Mouse (Mus musculus) CH12.LX (cell line): ENCODE measurements around the gene Sema3d. TPM values are rescaled to one million over a fixed set of nuclear protein-coding genes. Genes with fewer than 3 reads are reported as not detected.

Experiments used
- DNase-seq: peaks from one replicate; pipeline ENCODE4 v3.0.0-alpha.2; 2013; ENCODE audit errors: extremely low read depth
- H3K27ac ChIP-seq: 2 replicates; pipeline ENCODE4 v1.5.1; 2012; ENCODE audit warnings: low read depth, mild to moderate bottlenecking, control low read depth, moderate library complexity; ENCODE audit not compliant: insufficient read depth
- H3K27me3 ChIP-seq: replicated peaks from 2 replicates; pipeline ENCODE3; 2012; ENCODE audit warnings: inconsistent platforms
- H3K36me3 ChIP-seq, 2 experiments: replicated peaks in 1 of 2; 2 replicates each; pipeline versions ENCODE3 to v1.6.1; 2012; ENCODE audit warnings: inconsistent platforms in 1 of 2, low read length in 1 of 2, mild to moderate bottlenecking in 1 of 2, mixed read lengths in 1 of 2, moderate library complexity in 1 of 2; ENCODE audit not compliant: control insufficient read depth in 1 of 2, insufficient read depth in 1 of 2
- H3K4me1 ChIP-seq, 2 experiments: 2 replicates each; pipeline ENCODE4 v1.6.1; 2012; ENCODE audit warnings: inconsistent platforms in 1 of 2, moderate library complexity in 1 of 2; ENCODE audit not compliant: insufficient read depth in 2 of 2, control insufficient read depth in 1 of 2
- H3K4me2 ChIP-seq: 2 replicates; pipeline ENCODE4 v1.6.1; 2012; ENCODE audit warnings: low read depth, mild to moderate bottlenecking, control low read depth; ENCODE audit not compliant: poor library complexity, insufficient read depth, severe bottlenecking
- H3K4me3 ChIP-seq, 3 experiments: fragments of 150-350 bp in 1 of 3; sonication (generic) in 1 of 3; replicated peaks in 1 of 3; 2 replicates each; pipeline versions ENCODE3 to v1.5.1; 2011 to 2012; ENCODE audit warnings: low read depth in 2 of 3, low read length in 2 of 3, mild to moderate bottlenecking in 2 of 3, moderate library complexity in 2 of 3, control low read depth in 1 of 3, improper control_type of control experiment in 1 of 3, inconsistent platforms in 1 of 3, mixed read lengths in 1 of 3; ENCODE audit not compliant: poor library complexity in 1 of 3
- H3K79me2 ChIP-seq: replicated peaks from 2 replicates; pipeline ENCODE4 v1.6.1; 2012; ENCODE audit warnings: mild to moderate bottlenecking, moderate library complexity; ENCODE audit not compliant: control insufficient read depth, poor library complexity, insufficient read depth, severe bottlenecking; ENCODE audit errors: extremely low read depth
- H3K9ac ChIP-seq: 2 replicates; pipeline ENCODE4 v1.6.1; 2012; ENCODE audit warnings: low read depth, mild to moderate bottlenecking, control low read depth, moderate library complexity; ENCODE audit not compliant: insufficient read depth
- H3K9me3 ChIP-seq: replicated peaks from 2 replicates; pipeline ENCODE3; 2012; ENCODE audit warnings: low read length, inconsistent platforms, mixed read lengths
- CHD1 ChIP-seq: IDR thresholded peaks from 2 replicates; pipeline ENCODE4 v1.6.1; 2012; ENCODE audit warnings: low read depth, low read length, improper control_type of control experiment, inconsistent platforms
- CTCF ChIP-seq, 2 experiments: IDR thresholded peaks in 1 of 2; conservative IDR thresholded peaks in 1 of 2; 2 replicates each; pipeline ENCODE4 v1.5.1; 2011 to 2012; ENCODE audit warnings: low read depth in 2 of 2, low read length in 2 of 2, improper control_type of control experiment in 1 of 2, inconsistent platforms in 1 of 2, mild to moderate bottlenecking in 1 of 2, moderate library complexity in 1 of 2
- ELF1 ChIP-seq: IDR thresholded peaks from 2 replicates; pipeline ENCODE4 v1.6.1; 2014; ENCODE audit warnings: low read depth, mild to moderate bottlenecking, inconsistent platforms, low read length, improper control_type of control experiment
- IRF4 ChIP-seq: IDR thresholded peaks from 2 replicates; pipeline ENCODE4 v1.6.1; 2014; ENCODE audit warnings: low read depth, mild to moderate bottlenecking, inconsistent platforms, low read length, improper control_type of control experiment
- JUND ChIP-seq: conservative IDR thresholded peaks from 2 replicates; pipeline ENCODE4 v1.6.1; 2011; ENCODE audit warnings: low read depth, low read length, improper control_type of control experiment
- MAFK ChIP-seq: IDR thresholded peaks from 2 replicates; pipeline ENCODE4 v1.6.1; 2011; ENCODE audit warnings: low read length, improper control_type of control experiment; ENCODE audit not compliant: insufficient replicate concordance
- MAZ ChIP-seq: IDR thresholded peaks from 2 replicates; pipeline ENCODE4 v1.6.1; 2012; ENCODE audit warnings: low read depth, mild to moderate bottlenecking, inconsistent platforms, low read length, improper control_type of control experiment, moderate library complexity
- MXI1 ChIP-seq: IDR thresholded peaks from 2 replicates; pipeline ENCODE4 v1.6.1; 2011; ENCODE audit warnings: mild to moderate bottlenecking, low read depth, low read length, improper control_type of control experiment
- MYC ChIP-seq: IDR thresholded peaks from 2 replicates; pipeline ENCODE4 v1.6.1; 2011; ENCODE audit warnings: low read depth, mild to moderate bottlenecking, improper control_type of control experiment, low read length
- NRF1 ChIP-seq: IDR thresholded peaks from 2 replicates; pipeline ENCODE4 v1.6.1; 2014; ENCODE audit warnings: low read depth, mild to moderate bottlenecking, inconsistent platforms, low read length, improper control_type of control experiment, moderate library complexity
- PAX5 ChIP-seq: IDR thresholded peaks from 2 replicates; pipeline ENCODE4 v1.6.1; 2012; ENCODE audit warnings: low read length, inconsistent platforms, mixed read lengths
- POLR2A ChIP-seq: IDR thresholded peaks from 2 replicates; pipeline ENCODE4 v1.6.1; 2011; ENCODE audit warnings: low read depth, mild to moderate bottlenecking, improper control_type of control experiment, low read length
- RAD21 ChIP-seq: IDR thresholded peaks from 2 replicates; pipeline ENCODE4 v1.6.1; 2011; ENCODE audit warnings: low read depth, mild to moderate bottlenecking, low read length, improper control_type of control experiment, moderate library complexity
- SMC3 ChIP-seq: IDR thresholded peaks from 2 replicates; pipeline ENCODE4 v1.6.1; 2011; ENCODE audit warnings: low read depth, low read length, improper control_type of control experiment
- TBP ChIP-seq: conservative IDR thresholded peaks from 2 replicates; pipeline ENCODE4 v1.6.1; 2011; ENCODE audit warnings: low read depth, low read length, improper control_type of control experiment
- TCF12 ChIP-seq: IDR thresholded peaks from 2 replicates; pipeline ENCODE4 v1.6.1; 2014; ENCODE audit warnings: low read depth, mild to moderate bottlenecking, inconsistent platforms, low read length, improper control_type of control experiment
- ZC3H11A ChIP-seq: IDR thresholded peaks from 2 replicates; pipeline ENCODE4 v1.6.1; 2012; ENCODE audit warnings: low read depth, mild to moderate bottlenecking, inconsistent platforms, low read length, improper control_type of control experiment
- ZKSCAN1 ChIP-seq: IDR thresholded peaks from 2 replicates; pipeline ENCODE4 v1.6.1; 2012; ENCODE audit warnings: low read depth, inconsistent platforms, low read length, improper control_type of control experiment, borderline replicate concordance
- ZMIZ1 ChIP-seq: IDR thresholded peaks from 2 replicates; pipeline ENCODE4 v1.6.1; 2012; ENCODE audit warnings: low read depth, mild to moderate bottlenecking, inconsistent platforms, low read length, improper control_type of control experiment
- ZNF384 ChIP-seq: IDR thresholded peaks from 2 replicates; pipeline ENCODE4 v1.6.1; 2012; ENCODE audit warnings: low read depth, low read length, improper control_type of control experiment, inconsistent platforms
- dilution Hi-C: fragments of 300-500 bp; cut with MboI; formaldehyde crosslinking; loops from 2 replicates; pipeline ENCODE4 v1.14.3; 2020; ENCODE audit warnings: low sequenced_read_pairs; ENCODE audit not compliant: extremely low pct_unique_long_range_greater_than_20kb, extremely low pct_ligation_motif_present
- in situ Hi-C: fragments of 300-500 bp; cut with MboI; formaldehyde crosslinking; loops from 3 replicates; pipeline ENCODE4 v1.14.3; 2019; ENCODE audit warnings: low sequenced_read_pairs, low pct_ligation_motif_present, low pct_unique_long_range_greater_than_20kb, mixed read lengths
- polyA plus RNA-seq: library from polyadenylated mRNA; unstranded; fragments of >175 nt; gene quantifications from 2 replicates; pipeline ENCODE4 v1.2.1, GENCODE M21; 2012; ENCODE audit warnings: low read depth; ENCODE audit not compliant: insufficient read length
- total RNA-seq, 2 experiments: library from RNA; depleted of rRNA; stranded (reverse); fragments of 300-350 nt in 1 of 2; fragments of >200 nt in 1 of 2; gene quantifications; 2 replicates each; pipeline ENCODE4 v1.2.3; 2012 to 2014

The Sema3d gene
- total and polyA plus RNA-seq, 3 experiments: not detected

- Histone ChIP-seq H3K9ac (no peak overlapping the region), H3K79me2 (no peaks in the 10 kb centered on the region), H3K4me1 (no peaks in the 10 kb centered on the region), H3K4me2 (no peak overlapping the region), H3K27me3 (no peaks in the 10 kb centered on the region), H3K4me3 (no peak overlapping the region), H3K36me3 (no peaks in the 10 kb centered on the region), H3K27ac (no peak overlapping the region), H3K9me3 (peaks cover 19% of the 10 kb centered on the region)
- no peak for TF ChIP-seq ZC3H11A
- TF ChIP-seq MXI1: no peak
- TF ChIP-seq SMC3: no peak
- no peak for TF ChIP-seq ELF1
- no peak for TF ChIP-seq MYC
- TF ChIP-seq MAFK: no peak
- TF ChIP-seq MAZ: no peak
- no peak for TF ChIP-seq POLR2A
- no peak for TF ChIP-seq TCF12
- no peak for TF ChIP-seq TBP
- TF ChIP-seq IRF4: no peak
- no peak for TF ChIP-seq ZKSCAN1
- dilution Hi-C loops (no loop called here), in situ Hi-C loops (loop anchor here (25.0 kb wide), 1 partner anchor 1063 kb away; no protein-coding TSS in a partner anchor)
- no peak for DNase-seq
These were observed 191.4 kb downstream of the Sema3d start for GRCm38 (mm10) chr5:12574551-12574950.

GRCm38 (mm10) chr5:12575262-12575661 lies 192.1 kb downstream of the Sema3d start:
- H3K4me1 ChIP-seq: no peaks in the 10 kb centered on the region
- no peaks in the 10 kb centered on the region for H3K27me3 ChIP-seq
- peaks cover 19% of the 10 kb centered on the region for H3K9me3 ChIP-seq
- no peak overlapping the region for H3K4me2 ChIP-seq
- H3K79me2 ChIP-seq: no peaks in the 10 kb centered on the region
- dilution Hi-C loops (no loop called here), in situ Hi-C loops (no loop called here)
- H3K36me3 ChIP-seq: no peaks in the 10 kb centered on the region
- no peak overlapping the region for H3K27ac ChIP-seq
- no peak for DNase-seq
- no peak overlapping the region for H3K4me3 ChIP-seq
- no peak overlapping the region for H3K9ac ChIP-seq
- TF ChIP-seq CTCF (conservative IDR thresholded peaks at IDR 0.05 in 1 of 2, IDR thresholded peaks at IDR 0.05 in 1 of 2; ENCODE audit: low read depth in 2 of 2, low read length in 2 of 2) (no peak), MAFK (no peak), MAZ (no peak), ELF1 (no peak), NRF1 (no peak), JUND (no peak), CHD1 (no peak), PAX5 (no peak), RAD21 (no peak), ZNF384 (no peak), MYC (no peak), ZMIZ1 (no peak), ZKSCAN1 (no peak)
